Mouse (Mus musculus) thymus, adult 2 months (tissue): ENCODE results near the gene Sema3g.

Experiments used
- CTCF ChIP-seq: fragments of 200-500 bp; IDR thresholded peaks from 2 replicates; pipeline ENCODE4 v1.5.1; 2012; ENCODE audit warnings: mild to moderate bottlenecking, control low read depth, low read length, moderate library complexity, borderline replicate concordance; ENCODE audit not compliant: control insufficient read depth, poor library complexity, insufficient read depth; ENCODE audit errors: extremely low read depth
- POLR2A ChIP-seq: fragments of 200-500 bp; IDR thresholded peaks from 2 replicates; pipeline ENCODE4 v1.6.1; 2012; ENCODE audit warnings: mild to moderate bottlenecking, low read length, control low read depth, moderate library complexity; ENCODE audit not compliant: control insufficient read depth, poor library complexity, insufficient read depth; ENCODE audit errors: extremely low read depth

DNA sequence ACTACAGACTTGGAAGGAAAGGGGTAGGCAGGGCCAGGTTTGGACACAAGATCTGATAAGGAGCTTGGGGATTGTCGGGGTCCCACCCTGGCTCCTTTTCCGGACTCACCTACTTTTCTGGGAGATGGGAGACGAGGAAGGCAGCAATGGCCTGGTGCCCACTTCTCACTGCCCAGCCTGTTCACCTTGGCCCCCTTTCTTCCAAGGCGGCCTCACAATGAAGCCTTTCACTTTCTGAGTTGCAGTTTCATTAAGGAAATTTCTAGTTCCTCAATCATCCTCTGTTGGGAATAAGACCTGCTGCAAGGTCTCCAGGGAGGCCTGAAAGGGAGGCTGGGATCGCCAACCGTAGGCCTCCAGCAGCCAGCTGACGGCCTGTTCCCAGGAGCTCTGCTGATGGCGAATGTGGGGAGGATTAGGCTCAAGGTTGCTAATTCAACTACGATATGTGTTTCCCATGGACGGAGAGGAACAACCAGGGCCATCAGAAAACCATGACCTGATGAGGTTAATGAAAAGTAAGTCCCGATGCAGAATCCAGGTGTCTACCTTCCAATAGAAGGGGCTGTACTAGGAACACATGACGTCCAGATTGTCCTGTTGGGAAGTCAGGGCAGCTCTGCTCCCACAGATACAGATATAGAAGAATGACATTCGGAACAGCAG lies 14.9 kb downstream of the Sema3g start:
- TF ChIP-seq POLR2A, result no peak
- no peak for TF ChIP-seq CTCF
